Mouse (Mus musculus) heart, embryonic 12.5 days (tissue): ENCODE measurements around the gene Fance. TPM values are rescaled to one million over a fixed set of nuclear protein-coding genes. Genes with fewer than 3 reads are reported as not detected.

Experiments
- ATAC-seq: fragments of 200-750 bp; cut with Nextera tagmentation; 2 replicates; pipeline ENCODE4 v1.8.0; 2017; ENCODE audit warnings: moderate TSS enrichment, moderate library complexity; ENCODE audit not compliant: insufficient number of reproducible peaks, low FRiP score
- H3K27ac ChIP-seq: fragments of 300-500 bp; sonication (generic); 2 replicates; pipeline ENCODE4 v1.5.1; 2016; ENCODE audit warnings: mild to moderate bottlenecking, moderate library complexity; ENCODE audit not compliant: poor library complexity, severe bottlenecking
- H3K27me3 ChIP-seq: fragments of 300-500 bp; sonication (generic); replicated peaks from 2 replicates; pipeline ENCODE4 v1.6.1; 2016; ENCODE audit warnings: mild to moderate bottlenecking, moderate library complexity
- H3K36me3 ChIP-seq: fragments of 300-500 bp; sonication (generic); 2 replicates; pipeline ENCODE4 v1.6.1; 2016; ENCODE audit warnings: mild to moderate bottlenecking, moderate library complexity
- H3K4me1 ChIP-seq: fragments of 300-500 bp; sonication (generic); replicated peaks from 2 replicates; pipeline ENCODE4 v1.6.1; 2016; ENCODE audit warnings: mild to moderate bottlenecking
- H3K4me2 ChIP-seq: fragments of 300-500 bp; sonication (generic); 2 replicates; pipeline ENCODE4 v1.6.1; 2016; ENCODE audit warnings: mild to moderate bottlenecking, moderate library complexity
- H3K4me3 ChIP-seq: fragments of 300-500 bp; sonication (generic); 2 replicates; pipeline ENCODE4 v1.5.1; 2016; ENCODE audit warnings: mild to moderate bottlenecking
- H3K9ac ChIP-seq: fragments of 300-500 bp; sonication (generic); 2 replicates; pipeline ENCODE4 v1.6.1; 2016; ENCODE audit warnings: mild to moderate bottlenecking, moderate library complexity
- H3K9me3 ChIP-seq: fragments of 300-500 bp; sonication (generic); replicated peaks from 2 replicates; pipeline ENCODE4 v1.6.1; 2016; ENCODE audit warnings: mild to moderate bottlenecking, moderate library complexity
- WGBS: fragments of 180-500 bp; shearing (Covaris S2); methylation state at CpG from one replicate; pipeline ENCODE4 v1.1.7; 2016; 5-methylcytosine and 5-hydroxymethylcytosine counted together
- polyA plus RNA-seq: library from polyadenylated mRNA; unstranded; fragments of >200 nt; fragmentation: Nextera tagmentation; extraction: Ambion mirVana; gene quantifications from 2 replicates; pipeline ENCODE4 v1.2.1, GENCODE M21; 2016

Fance gene
- polyA plus RNA-seq, 1 experiment from 2014 or later = 23.0 TPM

DNA sequence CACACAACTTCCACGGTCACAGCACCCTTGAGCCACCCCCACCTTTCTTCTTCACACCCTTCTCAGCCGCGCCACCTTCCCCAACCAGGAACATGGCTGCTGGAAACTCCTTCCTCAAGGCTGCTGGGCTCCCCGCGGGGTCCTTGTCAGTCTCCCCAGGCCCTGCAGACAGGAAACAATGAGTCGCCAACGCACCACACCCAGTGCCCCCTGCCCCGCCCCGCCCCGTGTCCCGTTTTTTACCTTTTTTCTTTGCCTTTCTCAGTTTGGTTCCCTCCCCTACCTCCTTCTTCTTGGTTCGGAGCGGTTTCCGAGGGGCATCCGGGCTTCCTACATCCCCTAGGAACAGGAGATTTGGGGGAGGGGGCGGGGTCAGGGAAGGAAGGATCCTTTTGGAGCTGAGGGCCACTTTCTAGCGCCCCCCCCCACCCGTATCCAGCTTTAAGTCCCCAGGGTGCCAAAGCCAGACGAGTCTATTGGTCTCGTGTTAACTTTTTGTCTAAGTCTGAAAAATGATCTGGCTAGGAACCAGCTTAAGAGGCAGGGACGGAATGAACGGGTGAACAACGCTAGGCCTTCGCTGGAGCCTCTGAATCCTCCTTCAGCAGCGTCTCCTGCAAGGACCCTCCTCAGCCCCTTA, 49.5 kb downstream of the Fance start:
- Histone ChIP-seq H3K4me3 (peak overlapping the region; percentile 46), H3K4me1 (peaks cover 32% of the 10 kb centered on the region), H3K27me3 (peaks cover 66% of the 10 kb centered on the region), H3K9ac (peak overlapping the region; percentile 65), H3K9me3 (0 out of 2 replicates have a peak, but pooled peaks cover 4% of the 10 kb centered on the region), H3K27ac (no peak overlapping the region), H3K4me2 (peak overlapping the region; percentile 74), H3K36me3 (no peaks in the 10 kb centered on the region)
- WGBS = 1% methylated on average over 25 of the region's 25 CpGs
- ATAC-seq = no peak

GRCm38 (mm10) chr17:28363507-28363906, 50.2 kb downstream of the Fance start:
- peak overlapping the region; percentile 46 for H3K4me3 ChIP-seq
- no peak for ATAC-seq
- no peak overlapping the region for H3K27ac ChIP-seq
- 15% methylated on average over 6 of the region's 6 CpGs for WGBS
- no peaks in the 10 kb centered on the region for H3K36me3 ChIP-seq
- 0 out of 2 replicates have a peak, but pooled peaks cover 4% of the 10 kb centered on the region for H3K9me3 ChIP-seq
- peak overlapping the region; percentile 74 for H3K4me2 ChIP-seq
- H3K9ac ChIP-seq = peak overlapping the region; percentile 65; the same call in 1 of the 2 replicates
- H3K4me1 ChIP-seq = peaks cover 35% of the 10 kb centered on the region
- H3K27me3 ChIP-seq = peaks cover 59% of the 10 kb centered on the region

GRCm38 (mm10) chr17:28365122-28365521, 51.8 kb downstream of the Fance start, which contains the start of gene Tulp1:
TSS of gene Tulp1 (minus strand) at chr17:28365222.
- Histone ChIP-seq H3K27ac (no peak within 1 kb of the TSS), H3K27me3 (peaks cover 44% of the 10 kb centered on the region), H3K4me1 (peaks cover 35% of the 10 kb centered on the region), H3K9ac (peak within 1 kb of the TSS; percentile 69), H3K36me3 (no peaks in the 10 kb centered on the region), H3K9me3 (no peaks in the 10 kb centered on the region), H3K4me3 (peak within 1 kb of the TSS; percentile 41), H3K4me2 (peak within 1 kb of the TSS; percentile 74)
- no peak for ATAC-seq
- WGBS = 19% methylated on average over 8 of the region's 8 CpGs

DNA sequence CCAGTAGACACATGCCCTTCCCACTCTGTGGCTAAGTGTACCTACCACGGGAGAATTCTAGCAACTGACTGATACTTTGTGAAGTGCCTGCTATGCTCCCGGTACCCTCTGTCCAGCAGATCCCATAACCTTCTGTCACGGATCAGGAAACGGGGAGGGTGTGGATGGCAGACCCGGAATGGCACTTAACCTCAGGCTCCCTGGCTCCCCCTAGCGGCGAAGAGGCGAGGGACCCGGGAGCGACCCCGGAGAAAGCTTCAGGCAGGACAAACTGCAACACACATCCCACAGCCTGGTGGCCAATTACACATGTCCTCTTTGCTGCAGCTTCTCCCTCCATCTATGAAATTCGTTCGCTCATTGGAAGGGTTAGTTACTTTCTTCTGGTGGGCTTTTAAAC, 55.1 kb downstream of the Fance start:
- H3K36me3 ChIP-seq = no peaks in the 10 kb centered on the region
- no peak overlapping the region for H3K9ac ChIP-seq
- no peak for ATAC-seq
- peaks cover 22% of the 10 kb centered on the region for H3K4me1 ChIP-seq
- no peak overlapping the region for H3K4me3 ChIP-seq
- 3% methylated on average over 13 of the region's 13 CpGs for WGBS
- H3K9me3 ChIP-seq = no peaks in the 10 kb centered on the region
- H3K27me3 ChIP-seq = peaks cover 35% of the 10 kb centered on the region
- H3K27ac ChIP-seq = no peak overlapping the region
- peak overlapping the region; percentile 37; the same call in 1 of the 2 replicates for H3K4me2 ChIP-seq

DNA sequence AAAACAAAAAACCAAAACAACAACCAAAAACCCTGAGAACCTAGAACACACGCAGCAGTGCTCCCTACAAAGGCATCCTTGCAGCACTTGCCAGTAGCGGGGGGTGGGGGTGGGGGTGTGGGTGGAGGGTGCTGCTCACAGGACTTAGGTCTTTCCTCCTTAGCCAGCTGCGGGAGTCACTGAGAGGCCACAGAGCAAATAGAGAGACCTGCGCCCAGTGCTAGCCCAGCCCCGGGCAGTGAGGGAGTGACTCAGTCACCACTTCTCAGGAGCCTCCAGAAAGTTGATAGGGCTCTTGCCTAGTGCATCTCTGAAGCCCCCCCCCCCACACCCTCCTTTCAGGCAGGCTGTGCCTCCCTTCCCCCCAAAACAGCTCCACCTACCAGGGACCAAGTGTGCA, 55.7 kb downstream of the Fance start:
- Histone ChIP-seq H3K9me3 (no peaks in the 10 kb centered on the region), H3K9ac (no peak overlapping the region), H3K4me2 (no peak overlapping the region), H3K36me3 (no peaks in the 10 kb centered on the region), H3K27me3 (peaks cover 34% of the 10 kb centered on the region), H3K4me1 (peaks cover 16% of the 10 kb centered on the region), H3K27ac (no peak overlapping the region), H3K4me3 (no peak overlapping the region)
- ATAC-seq = no peak
- 60% methylated on average over 5 of the region's 5 CpGs for WGBS

GRCm38 (mm10) chr17:28371286-28371685, 58.0 kb downstream of the Fance start:
- no peak overlapping the region for H3K27ac ChIP-seq
- 63% methylated on average over 2 of the region's 2 CpGs for WGBS
- no peak for ATAC-seq
- no peak overlapping the region for H3K4me3 ChIP-seq
- no peak overlapping the region for H3K9ac ChIP-seq
- no peaks in the 10 kb centered on the region for H3K9me3 ChIP-seq
- peaks cover 12% of the 10 kb centered on the region for H3K4me1 ChIP-seq
- H3K4me2 ChIP-seq = no peak overlapping the region
- no peaks in the 10 kb centered on the region for H3K36me3 ChIP-seq
- H3K27me3 ChIP-seq = peaks cover 35% of the 10 kb centered on the region

GRCm38 (mm10) chr17:28371941-28372340, 58.6 kb downstream of the Fance start:
- no peaks in the 10 kb centered on the region for H3K36me3 ChIP-seq
- peaks cover 12% of the 10 kb centered on the region for H3K4me1 ChIP-seq
- H3K4me3 ChIP-seq = no peak overlapping the region
- H3K9me3 ChIP-seq = no peaks in the 10 kb centered on the region
- H3K9ac ChIP-seq = no peak overlapping the region
- H3K27me3 ChIP-seq = peaks cover 41% of the 10 kb centered on the region
- no peak for ATAC-seq
- H3K27ac ChIP-seq = no peak overlapping the region
- 76% methylated on average over 1 of the region's 1 CpGs for WGBS
- H3K4me2 ChIP-seq = no peak overlapping the region

DNA sequence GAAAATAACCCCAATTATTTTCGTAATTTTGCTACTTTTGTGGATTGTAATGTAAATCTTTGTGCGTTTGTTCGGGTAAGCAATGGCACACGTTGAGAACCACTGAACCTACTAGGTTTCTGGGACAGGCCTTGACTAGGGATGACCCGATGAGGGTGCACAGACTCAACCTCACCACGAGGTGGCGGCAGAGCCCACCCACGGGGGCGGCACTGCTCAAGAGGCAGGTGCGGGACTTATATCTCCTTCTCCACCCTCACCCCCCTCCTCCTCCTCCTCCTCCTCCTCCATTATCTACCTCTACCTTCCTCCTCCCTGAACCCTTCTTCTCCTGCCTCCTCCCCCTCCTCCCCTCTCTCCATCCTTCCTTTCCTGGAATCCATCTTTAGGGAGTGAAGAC, 60.5 kb downstream of the Fance start:
- 14% methylated on average over 10 of the region's 10 CpGs for WGBS
- ATAC-seq = no peak; the same call in 1 of the 2 replicates
- H3K4me3 ChIP-seq = no peak overlapping the region

GRCm38 (mm10) chr17:28374494-28374893, 61.2 kb downstream of the Fance start:
- no peak overlapping the region for H3K4me3 ChIP-seq
- H3K4me2 ChIP-seq = peak overlapping the region; percentile 10; the same call in 1 of the 2 replicates
- peaks cover 45% of the 10 kb centered on the region for H3K27me3 ChIP-seq
- H3K4me1 ChIP-seq = peaks cover 8% of the 10 kb centered on the region
- WGBS = 21% methylated on average over 16 of the region's 16 CpGs
- H3K9ac ChIP-seq = peak overlapping the region; percentile 7; the same call in 1 of the 2 replicates
- no peaks in the 10 kb centered on the region for H3K36me3 ChIP-seq
- ATAC-seq = no peak
- H3K9me3 ChIP-seq = no peaks in the 10 kb centered on the region
- no peak overlapping the region for H3K27ac ChIP-seq

More for the DNA sequence above, 60.5 kb downstream of the Fance start:
- no peak overlapping the region for H3K9ac ChIP-seq
- peaks cover 43% of the 10 kb centered on the region for H3K27me3 ChIP-seq
- H3K4me2 ChIP-seq = no peak overlapping the region
- no peaks in the 10 kb centered on the region for H3K36me3 ChIP-seq
- H3K4me1 ChIP-seq = peaks cover 8% of the 10 kb centered on the region
- no peaks in the 10 kb centered on the region for H3K9me3 ChIP-seq
- H3K27ac ChIP-seq = no peak overlapping the region

DNA sequence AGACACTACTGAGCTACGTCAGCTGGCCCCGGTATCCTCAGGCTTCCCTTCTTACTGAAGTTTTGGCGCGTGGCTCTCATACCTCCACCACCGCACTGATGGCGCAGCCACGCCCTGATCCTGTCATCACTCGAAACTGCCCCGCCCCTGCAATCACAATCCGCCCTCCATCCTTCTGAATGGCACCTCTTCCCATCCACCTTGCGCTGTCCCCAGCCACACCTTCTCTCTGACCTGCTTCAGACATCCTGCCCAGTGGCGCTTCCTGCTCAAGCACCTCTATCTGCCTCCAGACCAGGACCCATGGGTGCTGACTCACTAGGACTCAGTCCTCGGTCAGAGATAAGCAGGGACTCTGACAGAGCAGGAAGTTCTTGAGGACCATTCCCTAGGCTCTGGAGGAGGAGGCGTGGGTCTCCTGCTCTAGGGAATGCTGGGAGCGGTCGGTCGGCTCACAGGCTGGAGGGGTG, 62.3 kb downstream of the Fance start:
- no peak overlapping the region for H3K27ac ChIP-seq
- no peaks in the 10 kb centered on the region for H3K36me3 ChIP-seq
- peaks cover 49% of the 10 kb centered on the region for H3K27me3 ChIP-seq
- 0 out of 2 replicates have a peak overlapping the region, but pooled peaks have one; percentile 11 for H3K4me2 ChIP-seq
- 8% methylated on average over 17 of the region's 17 CpGs for WGBS
- ATAC-seq = peak; percentile 23; the same call in 1 of the 2 replicates
- H3K9ac ChIP-seq = no peak overlapping the region
- H3K9me3 ChIP-seq = no peaks in the 10 kb centered on the region
- no peak overlapping the region for H3K4me3 ChIP-seq
- H3K4me1 ChIP-seq = peaks cover 8% of the 10 kb centered on the region
